Mouse (Mus musculus) gonadal fat pad, adult 2 months (tissue): Measurements from ENCODE around the gene Gnb4. TPM values are rescaled to one million over a fixed set of nuclear protein-coding genes. Genes with fewer than 3 reads are reported as not detected.

Experiments
- DNase-seq: peaks from one replicate; pipeline ENCODE4 v3.0.0-alpha.2; 2012; ENCODE audit warnings: low read depth
- polyA plus RNA-seq: library from polyadenylated mRNA; depleted of rRNA; stranded (reverse); fragments of >200 nt; gene quantifications from 2 replicates; pipeline ENCODE4 v1.2.3, GENCODE M21; 2012

Gnb4 gene
- polyA plus RNA-seq, 1 experiment: 52.1 TPM

GRCm38 (mm10) chr3:32614786-32615185, 1.6 kb downstream of the Gnb4 start:
- DNase-seq: no peak

GRCm38 (mm10) chr3:32611606-32612170, 4.7 kb downstream of the Gnb4 start:
- DNase-seq: no peak

- no peak for DNase-seq
These were observed 5.8 kb downstream of the Gnb4 start for GRCm38 (mm10) chr3:32610560-32610959.

- no peak for DNase-seq
These were observed 7.2 kb downstream of the Gnb4 start for GRCm38 (mm10) chr3:32609233-32609632.

- DNase-seq: no peak
These were observed 15.3 kb downstream of the Gnb4 start for GRCm38 (mm10) chr3:32601055-32601454.

GRCm38 (mm10) chr3:32599328-32599727, 17.1 kb downstream of the Gnb4 start:
- DNase-seq: no peak

- no peak for DNase-seq
These were observed 21.3 kb downstream of the Gnb4 start for GRCm38 (mm10) chr3:32595080-32595479.

GRCm38 (mm10) chr3:32586274-32586673, 30.1 kb downstream of the Gnb4 start:
- no peak for DNase-seq

- no peak for DNase-seq
These were observed 32.9 kb downstream of the Gnb4 start for GRCm38 (mm10) chr3:32583489-32583888.

- DNase-seq: no peak
These were observed 34.5 kb downstream of the Gnb4 start for GRCm38 (mm10) chr3:32581911-32582310.

- DNase-seq: no peak
These were observed 35.6 kb downstream of the Gnb4 start for GRCm38 (mm10) chr3:32580738-32581137.

GRCm38 (mm10) chr3:32578772-32579171, 37.6 kb downstream of the Gnb4 start:
- no peak for DNase-seq

- DNase-seq: no peak
These were observed 41.2 kb downstream of the Gnb4 start for GRCm38 (mm10) chr3:32575151-32575550.

GRCm38 (mm10) chr3:32573881-32574280, 42.5 kb downstream of the Gnb4 start:
- no peak for DNase-seq

GRCm38 (mm10) chr3:32573086-32573485, 43.3 kb downstream of the Gnb4 start:
- no peak for DNase-seq

GRCm38 (mm10) chr3:32563401-32563800, 53.0 kb downstream of the Gnb4 start:
- no peak for DNase-seq

GRCm38 (mm10) chr3:32553061-32553460, 63.3 kb downstream of the Gnb4 start:
- DNase-seq: no peak

- DNase-seq: no peak
These were observed 78.3 kb downstream of the Gnb4 start for GRCm38 (mm10) chr3:32538091-32538490.

GRCm38 (mm10) chr3:32537556-32537955, 78.8 kb downstream of the Gnb4 start:
- no peak for DNase-seq

GRCm38 (mm10) chr3:32535692-32536091, 80.7 kb downstream of the Gnb4 start:
- DNase-seq: no peak
